Mouse (Mus musculus) liver, postnatal 0 days (tissue): ENCODE results near the gene Cldn24.

Source experiments
- CTCF ChIP-seq: sonication (generic); IDR thresholded peaks from 2 replicates; pipeline ENCODE4 v1.5.1; 2016; ENCODE audit warnings: antibody characterized with exemption, low read depth
- EP300 ChIP-seq: IDR thresholded peaks from 2 replicates; pipeline ENCODE4 v1.6.1; 2016; ENCODE audit warnings: antibody characterized with exemption, low read depth, mild to moderate bottlenecking

GRCm38 (mm10) chr8:47799438-47799837, 22.5 kb upstream of the Cldn24 start:
- TF ChIP-seq CTCF (no peak), EP300 (no peak)
